Mouse (Mus musculus): ENCODE measurements around the gene Tspan11. TPM values are rescaled to one million over a fixed set of nuclear protein-coding genes. Genes with fewer than 3 reads are reported as not detected.

The Tspan11 gene
- polyA plus RNA-seq, 1 experiment, result not detected

GRCm38 (mm10) chr6:128002104-128002503 lies 114.7 kb downstream of the Tspan11 start:
- Histone ChIP-seq H3K27ac (ENCODE audit: control insufficient read depth, insufficient read depth, low read depth, low read length, poor library complexity) (no peak overlapping the region), H3K4me3 (replicated peaks; ENCODE audit: control insufficient read depth, low read depth, low read length) (no peak overlapping the region), H3K4me1 (ENCODE audit: control insufficient read depth, insufficient read depth, low read length) (no peaks in the 10 kb centered on the region)
- TF ChIP-seq CTCF (IDR thresholded peaks at IDR 0.05; ENCODE audit: control insufficient read depth, insufficient read depth, low read length) (no peak), POLR2A (IDR thresholded peaks at IDR 0.05; ENCODE audit: borderline replicate concordance, control insufficient read depth, low read depth, low read length) (no peak)
- 82% methylated on average over 10 of the region's 10 CpGs for WGBS

DNA sequence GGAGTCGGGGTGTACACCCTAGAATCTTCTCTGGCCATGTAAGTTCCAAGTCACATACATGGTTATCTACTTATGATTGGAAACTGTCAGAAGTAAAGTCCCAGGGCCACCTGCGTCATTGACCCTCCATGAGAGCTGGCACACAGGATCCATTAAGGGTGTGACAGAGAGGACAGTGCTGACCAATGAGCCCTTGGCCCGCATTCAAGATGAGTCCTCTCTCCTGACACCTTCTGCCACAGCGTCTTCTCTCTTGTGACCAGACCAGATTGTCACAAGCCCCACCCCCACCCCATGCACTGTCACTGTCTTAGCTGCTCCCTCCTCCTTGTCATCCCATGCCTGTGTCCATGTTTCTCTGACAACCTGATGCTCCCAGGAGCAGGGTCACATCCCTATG lies 115.3 kb downstream of the Tspan11 start:
- TF ChIP-seq POLR2A (IDR thresholded peaks at IDR 0.05; ENCODE audit: borderline replicate concordance, control insufficient read depth, low read depth, low read length) (no peak), CTCF (IDR thresholded peaks at IDR 0.05; ENCODE audit: control insufficient read depth, insufficient read depth, low read length) (no peak)
- 81% methylated on average over 4 of the region's 4 CpGs for WGBS
- Histone ChIP-seq H3K4me1 (ENCODE audit: control insufficient read depth, insufficient read depth, low read length) (peaks cover 2% of the 10 kb centered on the region), H3K4me3 (replicated peaks; ENCODE audit: control insufficient read depth, low read depth, low read length) (no peak overlapping the region), H3K27ac (ENCODE audit: control insufficient read depth, insufficient read depth, low read depth, low read length, poor library complexity) (no peak overlapping the region)

- TF ChIP-seq CTCF (IDR thresholded peaks at IDR 0.05; ENCODE audit: control insufficient read depth, insufficient read depth, low read length) (no peak), POLR2A (IDR thresholded peaks at IDR 0.05; ENCODE audit: borderline replicate concordance, control insufficient read depth, low read depth, low read length) (no peak)
- Histone ChIP-seq H3K27ac (ENCODE audit: control insufficient read depth, insufficient read depth, low read depth, low read length, poor library complexity) (no peak overlapping the region), H3K4me3 (replicated peaks; ENCODE audit: control insufficient read depth, low read depth, low read length) (no peak overlapping the region), H3K4me1 (ENCODE audit: control insufficient read depth, insufficient read depth, low read length) (peaks cover 2% of the 10 kb centered on the region)
- 79% methylated on average over 5 of the region's 5 CpGs for WGBS
Measured at GRCm38 (mm10) chr6:128003542-128003941, 116.2 kb downstream of the Tspan11 start.

Other genes with a start within 250 kb of the Tspan11 start
- gene Prmt8, start 118.1 kb upstream of the Tspan11 start, polyA plus RNA-seq (2011; ENCODE audit: insufficient read depth, insufficient read length, low replicate concordance, missing spikeins), result not detected in 2 replicates

All from bone marrow, adult 2 months (tissue).